ENCODE assay signal across 13 mouse cellular contexts in the genomic region with DNA sequence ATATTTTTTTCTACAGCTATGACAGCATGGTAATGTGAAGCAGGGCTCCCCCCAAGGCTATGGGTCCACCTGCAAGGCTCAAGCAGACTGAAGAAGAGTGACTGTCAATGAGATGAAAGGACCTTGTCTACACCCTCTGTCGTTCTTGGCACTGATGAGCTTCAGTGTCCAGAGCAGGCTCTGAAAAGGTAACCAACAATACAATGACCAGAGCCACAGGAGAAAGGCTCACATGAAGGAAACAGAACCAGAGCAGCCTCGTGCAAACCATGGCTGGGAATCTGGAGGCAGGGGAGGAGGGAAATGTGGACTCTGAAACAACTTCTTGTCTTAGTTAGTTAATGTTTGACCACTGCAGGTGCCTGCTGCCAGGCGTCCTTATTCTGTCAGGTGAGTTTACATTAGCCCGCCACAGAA. TPM values are rescaled to one million over a fixed set of nuclear protein-coding genes. Genes with fewer than 3 reads are reported as not detected.
A peak's percentile ranks its signal among the peaks of the same experiment; 100 is the strongest.
DNase-seq lines count a peak whose midpoint lies in the region; ATAC-seq lines count a peak whose summit lies in the region.
"Had no signal": no experiment of that assay in that cellular context is flagged by ENCODE, and none has a peak within 500 bp of the region (broad histone marks: within the 10 kb centered on the region; RNA-seq: fewer than 3 reads in every experiment).

No protein-coding gene starts in this region.

- no peak overlapping the region for H3K9ac ChIP-seq in kidney, embryonic 14.5 days (ENCODE audit: low read depth, low read length)
- H3K9ac ChIP-seq in liver, embryonic 11.5 days (ENCODE audit: low read depth, low read length): no peak overlapping the region
- H3K9ac ChIP-seq in stomach, embryonic 16.5 days (ENCODE audit: low read length): no peak overlapping the region
- H3K9ac ChIP-seq: midbrain, embryonic 13.5 days had no signal

- H3K4me3 ChIP-seq in kidney, embryonic 14.5 days (ENCODE audit: low read length): no peak overlapping the region
- no peak overlapping the region for H3K4me3 ChIP-seq in liver, embryonic 11.5 days (ENCODE audit: low read depth, low read length)
- no peak overlapping the region for H3K4me3 ChIP-seq in stomach, embryonic 16.5 days (replicated peaks; ENCODE audit: low read length)
- no peak overlapping the region for H3K4me3 ChIP-seq in midbrain, embryonic 10.5 days
- H3K4me3 ChIP-seq: erythroblast, embryonic 14.5 days; midbrain, embryonic 13.5 days had no signal

- 0 out of 2 replicates have a peak, but pooled peaks cover 8% of the 10 kb centered on the region for H3K4me1 ChIP-seq in kidney, embryonic 14.5 days (ENCODE audit: control insufficient read depth, insufficient read depth, low read length)
- no peaks in the 10 kb centered on the region for H3K4me1 ChIP-seq in liver, embryonic 11.5 days (replicated peaks; ENCODE audit: control insufficient read depth, insufficient read depth, low read length)
- peaks cover 17% of the 10 kb centered on the region; the same call in 1 of the 2 replicates for H3K4me1 ChIP-seq in stomach, embryonic 16.5 days (ENCODE audit: control insufficient read depth, insufficient read depth, low read length)
- no peaks in the 10 kb centered on the region for H3K4me1 ChIP-seq in midbrain, embryonic 10.5 days
- H3K4me1 ChIP-seq: midbrain, embryonic 13.5 days had no signal

- 64% methylated on average over 4 of the region's 4 CpGs for WGBS in kidney, embryonic 14.5 days
- 49% methylated on average over 4 of the region's 4 CpGs for WGBS in liver, embryonic 11.5 days
- 38% methylated on average over 4 of the region's 4 CpGs for WGBS in stomach, embryonic 16.5 days
- WGBS in midbrain, embryonic 10.5 days: 80% methylated on average over 4 of the region's 4 CpGs

- no peak overlapping the region for H3K4me2 ChIP-seq in kidney, embryonic 14.5 days (replicated peaks; ENCODE audit: low read depth, low read length)
- no peak overlapping the region for H3K4me2 ChIP-seq in liver, embryonic 11.5 days
- no peak overlapping the region for H3K4me2 ChIP-seq in stomach, embryonic 16.5 days (ENCODE audit: low read depth, low read length)
- H3K4me2 ChIP-seq: midbrain, embryonic 13.5 days had no signal

- no peaks in the 10 kb centered on the region for H3K9me3 ChIP-seq in kidney, embryonic 14.5 days (ENCODE audit: control insufficient read depth, low read length)
- H3K9me3 ChIP-seq in liver, embryonic 11.5 days (ENCODE audit: control insufficient read depth, low read length): no peaks in the 10 kb centered on the region
- H3K9me3 ChIP-seq in stomach, embryonic 16.5 days (replicated peaks; ENCODE audit: control insufficient read depth, low read length): no peaks in the 10 kb centered on the region
- H3K9me3 ChIP-seq in midbrain, embryonic 10.5 days (replicated peaks): no peaks in the 10 kb centered on the region
- H3K9me3 ChIP-seq: midbrain, embryonic 13.5 days had no signal

- H3K27me3 ChIP-seq in kidney, embryonic 14.5 days (ENCODE audit: control insufficient read depth, insufficient read depth, low read length): no peaks in the 10 kb centered on the region
- H3K27me3 ChIP-seq in liver, embryonic 11.5 days (replicated peaks; ENCODE audit: control insufficient read depth, insufficient read depth, low read length): no peaks in the 10 kb centered on the region
- no peaks in the 10 kb centered on the region for H3K27me3 ChIP-seq in stomach, embryonic 16.5 days (ENCODE audit: control insufficient read depth, insufficient read depth, low read length)
- H3K27me3 ChIP-seq in midbrain, embryonic 10.5 days (ENCODE audit: low read depth, poor library complexity, severe bottlenecking): no peaks in the 10 kb centered on the region
- H3K27me3 ChIP-seq: midbrain, embryonic 13.5 days had no signal

- H3K27ac ChIP-seq in kidney, embryonic 14.5 days (ENCODE audit: low read depth, low read length): peak overlapping the region; percentile 30; the same call in 1 of the 2 replicates
- H3K27ac ChIP-seq in liver, embryonic 11.5 days (ENCODE audit: low read depth, low read length): peak overlapping the region; percentile 5; the same call in 1 of the 2 replicates
- H3K27ac ChIP-seq in stomach, embryonic 16.5 days (ENCODE audit: low read length): peak overlapping the region; percentile 43
- no peak overlapping the region for H3K27ac ChIP-seq in midbrain, embryonic 10.5 days (replicated peaks)
- H3K27ac ChIP-seq: midbrain, embryonic 13.5 days had no signal

- DNase-seq in lung, adult 18-20 months: peak; percentile 37 to 48
- DNase-seq in lung, postnatal 14 days: no peak
- DNase-seq in liver, embryonic 11.5 days (ENCODE audit: low spot score): no peak
- no peak for DNase-seq in midbrain, embryonic 10.5 days (ENCODE audit: low spot score)
- no peak for DNase-seq in urinary bladder, postnatal 4 days (ENCODE audit: low spot score in 2 of 2)
- no peak for DNase-seq in urinary bladder, postnatal 14 days (ENCODE audit: low spot score)
- DNase-seq: B cell, adult 2 months; cerebellum, adult 2 months had no signal

- ATAC-seq in kidney, embryonic 14.5 days (ENCODE audit: low FRiP score, low TSS enrichment): peak; percentile 69; the same call in 1 of the 2 replicates
- 0 out of 2 replicates have a peak, but pooled peaks have one; percentile 40 for ATAC-seq in liver, embryonic 11.5 days (replicated peaks; ENCODE audit: low FRiP score)
- peak; percentile 86; the same call in 1 of the 2 replicates for ATAC-seq in stomach, embryonic 16.5 days (ENCODE audit: insufficient read depth, low FRiP score)
- ATAC-seq: midbrain, embryonic 13.5 days had no signal

- no peaks in the 10 kb centered on the region for H3K36me3 ChIP-seq in kidney, embryonic 14.5 days (ENCODE audit: control insufficient read depth, insufficient read depth, low read length)
- no peaks in the 10 kb centered on the region for H3K36me3 ChIP-seq in liver, embryonic 11.5 days (ENCODE audit: control insufficient read depth, insufficient read depth, low read length)
- no peaks in the 10 kb centered on the region for H3K36me3 ChIP-seq in stomach, embryonic 16.5 days (ENCODE audit: control insufficient read depth, insufficient read depth, low read length)
- no peaks in the 10 kb centered on the region for H3K36me3 ChIP-seq in midbrain, embryonic 10.5 days
- H3K36me3 ChIP-seq: G1E; midbrain, embryonic 13.5 days had no signal

RNA-seq across cellular contexts. Expression of gene Stard13, which starts 57.7 kb away (rescaled TPM):
- 6.1 and 7.4 TPM in 2 replicates for polyA plus RNA-seq in kidney, embryonic 14.5 days (2014; fragmentation: Nextera tagmentation; extraction: Ambion mirVana)
- 2.3 and 2.8 TPM in 2 replicates for polyA plus RNA-seq in liver, embryonic 11.5 days (2014; fragmentation: Nextera tagmentation; extraction: Ambion mirVana)
- 17.3 and 19.1 TPM in 2 replicates for polyA plus RNA-seq in stomach, embryonic 16.5 days (2015; fragmentation: Nextera tagmentation; extraction: Ambion mirVana)
- 2.2 and 2.9 TPM in 2 replicates for polyA plus RNA-seq in midbrain, embryonic 10.5 days (2016; fragmentation: Nextera tagmentation; extraction: Ambion mirVana)
- polyA plus RNA-seq: G1E had no signal

Comparison
In these comparisons a context has a peak if more than half of its experiments do, and no peak if none do; other contexts are left out.
1. DNase-seq: peak in lung, adult 18-20 months (2 of 2); none in lung, postnatal 14 days (single experiment), liver, embryonic 11.5 days (single experiment), midbrain, embryonic 10.5 days (single experiment), urinary bladder, postnatal 4 days (0 of 2) and urinary bladder, postnatal 14 days (single experiment).
2. Peak in every context shown above with its lines, with median percentiles within 50 percentile points of each other: ATAC-seq.